Mouse (Mus musculus) layer of hippocampus, adult 8-10 months (tissue): ENCODE measurements around the gene Card10. TPM values are rescaled to one million over a fixed set of nuclear protein-coding genes. Genes with fewer than 3 reads are reported as not detected.

Experiments
- DNase-seq, 2 experiments: peaks; one replicate each; pipeline ENCODE4 v3.0.0; 2022; ENCODE audit warnings: low spot score in 2 of 2
- total RNA-seq, 4 experiments: library from RNA; stranded (reverse); gene quantifications; 2 replicates each; pipeline ENCODE4 v1.2.4; 2022

The Card10 gene
- total RNA-seq, 4 experiments from 2014 or later: 6.6 to 8.2 (median 6.9) TPM

- DNase-seq: no peak
Observed at GRCm38 (mm10) chr15:78772856-78773255, 30.0 kb downstream of the Card10 start.

DNA sequence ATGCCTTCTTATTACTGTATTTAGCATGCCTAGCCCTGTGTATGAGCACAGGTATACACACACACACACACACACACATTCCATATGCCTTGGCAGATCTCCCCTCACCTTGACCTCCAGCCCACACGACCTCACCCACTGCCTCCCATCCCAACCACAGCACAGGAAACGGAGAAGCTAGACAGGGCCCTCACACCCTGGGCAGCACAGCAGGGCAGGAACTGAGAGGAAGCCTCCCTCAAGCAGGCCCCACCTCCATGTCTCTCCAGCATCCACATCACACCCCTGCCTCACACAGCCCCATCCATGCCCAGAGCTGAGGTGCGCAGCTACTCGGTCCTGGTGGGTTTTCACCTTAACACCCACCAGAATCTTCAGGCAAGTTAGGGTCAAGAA lies 30.5 kb downstream of the Card10 start:
- no peak for DNase-seq

DNA sequence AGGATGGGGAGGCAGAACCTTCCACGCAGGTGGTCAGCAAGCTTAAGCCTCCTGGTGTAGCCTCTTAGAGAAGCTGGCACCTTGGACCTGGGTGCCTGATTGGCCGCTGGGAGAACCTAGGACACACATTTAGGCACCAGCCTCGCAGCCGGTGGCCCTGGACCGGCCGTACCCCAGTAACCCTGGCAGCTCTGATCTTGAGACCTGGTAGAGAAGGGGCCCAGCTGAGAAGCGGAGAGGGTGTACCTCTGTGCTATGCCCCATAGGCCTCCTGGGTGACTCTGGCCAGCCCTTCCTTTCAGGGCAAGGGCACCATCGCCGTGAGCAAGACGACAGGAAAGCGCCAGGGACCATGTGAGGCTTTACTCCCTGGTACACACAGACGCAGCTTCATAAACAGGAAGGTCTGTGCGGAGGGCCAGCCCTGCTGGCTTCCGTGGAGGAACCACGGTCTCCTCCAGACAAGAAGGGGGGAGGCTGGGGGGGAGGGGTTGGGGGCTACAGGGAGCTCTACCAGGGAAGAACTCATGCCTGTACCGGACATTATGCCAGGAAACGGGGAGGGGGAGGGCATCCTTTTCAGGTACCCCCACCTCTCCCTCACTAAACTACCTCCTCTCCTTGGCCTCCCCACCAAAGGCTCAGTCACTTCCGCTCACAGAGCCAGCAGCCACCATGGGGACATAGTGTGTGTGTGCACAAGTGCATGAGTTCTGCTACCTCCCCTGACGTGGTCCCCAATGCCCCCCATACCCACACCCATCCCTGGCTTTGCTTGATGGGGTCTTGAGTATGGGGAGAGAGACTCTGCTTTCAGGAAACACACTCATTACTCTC lies 31.1 kb downstream of the Card10 start:
- DNase-seq: no peak

DNA sequence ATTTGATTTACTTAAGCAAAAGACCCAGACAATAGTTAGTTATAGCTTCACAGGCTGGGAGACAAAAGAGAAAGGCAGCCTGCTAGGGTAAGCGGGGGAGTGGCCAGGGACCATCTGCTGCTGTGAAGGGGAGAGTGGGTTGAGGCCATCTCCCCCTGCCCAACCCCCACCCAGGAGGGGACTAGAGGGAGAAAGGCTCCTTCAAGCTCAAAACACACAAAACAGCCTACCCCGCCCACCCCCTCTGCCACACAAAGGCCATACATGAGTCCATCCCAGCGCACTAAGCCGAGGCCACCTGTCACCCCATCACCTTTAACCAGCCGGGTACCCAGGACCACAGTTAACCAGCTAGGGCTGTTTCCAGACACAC lies 31.9 kb downstream of the Card10 start:
- no peak for DNase-seq

DNA sequence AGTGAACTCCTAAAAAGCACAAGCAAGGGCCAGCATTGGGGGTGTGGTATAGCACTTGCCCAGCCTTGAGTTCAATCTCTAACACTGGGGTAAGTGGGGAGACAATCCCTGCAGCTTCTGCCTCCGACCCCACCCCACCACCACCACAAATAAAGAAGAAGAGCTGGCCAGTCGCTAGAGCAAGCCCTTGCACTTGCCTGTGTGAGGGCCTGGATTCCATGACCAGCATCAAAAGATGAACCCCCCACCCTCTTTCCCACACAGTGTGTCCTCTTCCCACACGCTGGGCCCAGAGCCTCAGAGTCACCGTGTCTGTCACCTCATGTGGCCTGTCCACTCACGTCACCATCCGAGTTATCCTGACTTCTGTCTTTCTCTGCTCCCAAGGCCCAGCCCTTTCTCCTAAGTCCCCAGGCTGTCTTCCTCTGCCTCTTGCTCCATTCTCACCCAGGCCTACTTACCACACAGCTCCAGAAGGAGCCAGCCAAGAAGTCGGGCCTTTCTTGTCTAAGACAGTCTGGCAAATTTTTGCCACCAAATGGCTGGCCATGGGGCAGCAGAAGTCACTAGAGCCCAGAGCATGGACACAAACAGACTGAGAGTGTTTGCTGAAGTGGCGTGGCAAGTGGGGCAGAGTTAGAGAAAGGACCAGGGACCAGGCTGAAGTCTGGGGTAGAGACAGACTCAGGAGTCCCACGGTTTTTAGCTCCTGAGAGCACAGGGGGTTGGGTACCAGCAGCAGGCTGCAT lies 32.4 kb downstream of the Card10 start:
- DNase-seq: no peak

DNA sequence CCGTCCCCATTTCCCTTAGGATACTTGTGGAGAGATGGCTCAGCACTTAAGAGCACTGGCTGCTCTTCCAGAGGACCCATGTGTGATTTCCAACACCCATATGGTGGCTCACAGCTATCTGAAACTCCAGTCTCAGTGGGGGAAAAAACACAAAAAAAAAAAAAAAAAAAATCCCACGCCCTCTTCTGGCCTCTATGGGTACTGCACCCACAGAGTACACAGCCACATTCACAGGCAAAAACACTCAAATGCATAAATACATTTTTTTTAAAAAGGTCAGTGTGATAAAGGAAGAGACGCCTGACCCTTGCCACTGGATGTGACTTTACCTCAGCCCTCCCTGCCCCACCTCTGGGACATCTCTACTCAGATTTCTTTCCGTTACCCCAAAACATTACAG lies 33.8 kb downstream of the Card10 start:
- DNase-seq: no peak

DNA sequence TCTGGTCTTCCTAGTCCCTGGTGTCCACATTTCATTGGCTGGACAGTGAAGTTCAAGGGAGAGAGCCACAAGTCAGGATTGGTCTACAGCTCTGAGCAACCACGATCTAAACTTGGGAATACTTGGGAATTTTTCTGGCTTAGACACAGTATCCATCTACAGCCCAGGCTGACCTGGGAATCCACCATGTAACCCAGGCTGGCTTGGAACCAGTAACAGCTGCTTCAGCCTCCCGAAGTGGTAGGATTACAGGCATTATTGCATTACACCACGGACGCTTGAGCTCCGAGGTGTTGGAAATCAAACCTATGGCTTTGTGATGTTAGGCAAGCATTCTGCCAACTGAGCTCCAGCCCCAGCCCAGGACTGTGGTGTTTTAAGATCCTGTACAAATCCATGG lies 39.1 kb downstream of the Card10 start:
- DNase-seq: no peak

- no peak for DNase-seq
Observed at GRCm38 (mm10) chr15:78763210-78763609, 39.6 kb downstream of the Card10 start.

DNA sequence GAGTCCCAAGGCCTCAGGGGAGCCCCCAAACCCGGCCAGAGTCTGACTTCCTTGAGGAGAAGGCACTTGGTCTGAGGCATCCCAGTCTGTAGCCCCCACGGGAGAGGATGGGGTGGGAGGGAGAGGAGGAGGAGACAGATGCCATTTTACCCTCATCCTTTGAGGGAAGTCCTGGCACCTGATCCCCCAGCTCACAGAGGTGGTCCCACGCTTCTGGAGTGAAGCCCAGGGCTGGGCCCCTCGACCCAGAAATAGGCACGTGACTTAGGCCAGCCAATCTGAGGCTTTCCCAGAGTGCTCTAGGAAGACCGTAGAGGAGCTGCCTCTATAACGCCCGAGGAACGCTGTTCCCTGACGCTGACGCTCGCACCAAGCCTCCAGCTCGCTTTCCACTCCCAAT lies 41.7 kb downstream of the Card10 start:
- no peak for DNase-seq

DNA sequence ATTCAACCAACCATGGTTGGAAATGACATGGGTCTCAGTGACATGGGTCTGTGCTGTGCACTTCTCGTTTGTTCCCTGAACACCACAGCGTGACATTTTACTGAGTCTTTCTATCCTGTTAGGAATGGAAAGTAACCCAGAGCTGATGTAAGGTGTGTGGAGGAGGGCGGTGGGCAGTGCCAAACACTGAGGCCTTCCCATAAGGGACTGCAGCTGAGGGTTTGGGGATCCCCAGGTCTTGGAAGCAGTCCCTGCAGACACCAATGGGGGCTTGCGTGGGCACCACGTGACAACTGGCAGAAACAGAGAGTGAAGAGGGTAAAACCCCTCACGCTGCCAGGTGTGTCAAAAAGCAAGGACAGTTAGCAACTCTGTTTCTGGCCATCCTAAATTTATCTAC lies 44.7 kb downstream of the Card10 start:
- DNase-seq: no peak

GRCm38 (mm10) chr15:78755966-78756725 lies 46.7 kb downstream of the Card10 start:
- no peak for DNase-seq

DNA sequence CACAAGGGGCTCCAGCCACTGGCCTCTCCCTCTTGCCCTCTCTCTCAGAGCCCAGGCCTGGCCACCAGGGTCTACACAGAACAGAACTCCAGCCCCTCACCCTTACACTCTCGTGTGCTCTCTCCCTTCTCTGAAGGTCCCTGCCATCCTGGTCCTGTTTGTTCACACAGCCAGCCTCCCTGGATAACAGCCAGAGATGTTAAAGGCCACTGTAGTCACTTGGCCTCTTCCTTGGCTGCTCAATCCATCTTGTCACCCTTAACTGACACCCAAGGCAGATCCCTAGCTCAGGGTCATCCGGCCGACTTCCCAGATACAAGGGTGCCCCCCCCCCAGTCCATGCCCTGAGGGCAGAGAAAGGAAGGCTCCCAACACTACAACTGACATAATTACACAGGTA lies 47.6 kb downstream of the Card10 start:
- DNase-seq: no peak

- no peak for DNase-seq
Observed at GRCm38 (mm10) chr15:78754144-78754543, 48.7 kb downstream of the Card10 start.

DNA sequence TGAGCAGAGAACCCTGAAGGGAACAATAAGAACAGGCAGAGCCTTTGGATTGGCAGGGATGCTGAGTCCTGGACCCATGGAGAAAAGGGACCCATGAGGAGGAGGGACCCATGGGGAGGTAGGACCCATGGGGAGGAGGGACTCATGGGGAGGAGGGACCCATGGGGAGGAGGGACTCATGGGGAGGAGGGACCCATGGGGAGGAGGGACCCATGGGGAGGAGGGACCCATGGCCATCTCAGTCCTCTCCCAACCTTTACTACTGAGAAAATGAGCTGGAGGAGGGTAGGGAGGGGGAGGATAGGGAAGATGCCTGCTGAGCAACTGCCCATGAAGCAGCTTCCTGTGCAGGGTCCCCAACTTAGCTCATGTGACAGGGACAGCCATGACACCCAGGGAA lies 49.9 kb downstream of the Card10 start:
- DNase-seq: no peak

DNA sequence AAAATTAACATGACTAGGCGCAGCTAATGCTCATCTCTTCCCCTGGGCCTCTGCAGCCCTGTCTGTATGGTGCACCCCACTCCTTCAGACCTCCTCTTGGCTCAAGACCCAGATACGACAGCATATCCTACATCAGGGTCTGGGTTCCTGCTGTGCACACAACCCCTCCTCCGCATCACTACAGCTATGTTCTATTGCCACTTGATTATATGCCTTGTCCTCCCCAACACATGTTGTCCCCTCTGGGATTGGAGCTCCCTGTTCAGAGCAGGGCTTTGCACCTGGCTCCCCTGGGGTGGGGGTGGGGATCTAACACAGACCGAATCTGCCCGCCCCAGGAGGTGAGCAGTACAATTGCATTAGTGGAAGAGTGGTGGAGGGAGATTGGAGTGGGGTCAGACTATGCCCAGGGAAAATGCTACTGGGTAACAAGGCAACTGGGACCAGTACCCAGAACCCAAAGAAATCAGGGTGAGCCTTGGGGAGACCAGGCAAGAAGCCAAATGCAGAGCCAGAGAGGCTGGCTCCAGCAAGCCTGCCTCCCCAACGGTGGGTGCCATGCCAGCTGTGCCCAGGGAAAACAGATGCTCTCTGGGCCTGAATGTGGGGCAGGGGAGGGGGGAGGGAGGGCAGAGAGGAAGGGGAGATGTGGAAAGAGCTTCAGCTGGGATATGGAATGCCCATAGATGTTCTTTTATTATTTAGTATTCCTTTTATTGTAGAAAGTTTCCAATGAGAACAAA lies 52.1 kb downstream of the Card10 start:
- no peak for DNase-seq

DNA sequence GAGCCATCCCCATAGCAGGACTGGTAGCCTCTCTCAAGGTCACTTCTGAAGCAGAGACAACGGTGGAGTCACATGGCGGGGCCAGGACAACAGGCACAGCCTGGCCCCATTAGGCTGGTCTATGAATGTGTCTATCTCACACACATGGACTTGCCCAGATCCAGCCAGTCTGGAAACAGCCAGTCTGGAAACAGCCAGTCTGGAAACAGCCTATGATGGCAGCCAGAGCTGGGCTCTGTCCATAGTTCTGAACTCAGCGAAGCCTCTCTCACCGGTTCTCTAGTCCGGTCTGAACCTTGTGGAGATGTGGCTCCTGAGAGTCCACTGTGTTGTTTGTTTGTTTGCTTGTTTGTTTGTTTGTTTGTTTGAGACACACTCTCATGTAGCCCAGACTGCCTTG lies 53.0 kb downstream of the Card10 start:
- DNase-seq: no peak

DNA sequence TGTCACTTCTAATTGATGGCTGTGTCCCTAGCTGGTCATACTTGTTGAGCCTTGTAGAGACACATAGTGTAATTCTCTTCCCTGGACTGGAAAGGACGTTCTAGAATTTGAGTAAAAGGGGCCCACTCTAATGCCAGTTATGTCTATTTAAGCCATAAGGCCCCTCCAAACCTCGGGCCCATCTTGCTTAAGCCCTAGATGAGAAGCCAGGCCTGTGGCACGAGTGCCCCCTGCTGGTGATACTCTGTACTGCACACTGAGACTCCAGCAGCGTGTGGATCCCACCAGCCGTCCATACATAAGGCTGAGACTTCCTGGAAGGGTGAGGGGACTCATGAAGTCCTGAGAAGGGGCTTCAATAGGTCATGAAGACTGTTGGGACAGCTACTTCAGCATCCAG lies 58.6 kb downstream of the Card10 start:
- peak; percentile 58 to 93 for DNase-seq

DNA sequence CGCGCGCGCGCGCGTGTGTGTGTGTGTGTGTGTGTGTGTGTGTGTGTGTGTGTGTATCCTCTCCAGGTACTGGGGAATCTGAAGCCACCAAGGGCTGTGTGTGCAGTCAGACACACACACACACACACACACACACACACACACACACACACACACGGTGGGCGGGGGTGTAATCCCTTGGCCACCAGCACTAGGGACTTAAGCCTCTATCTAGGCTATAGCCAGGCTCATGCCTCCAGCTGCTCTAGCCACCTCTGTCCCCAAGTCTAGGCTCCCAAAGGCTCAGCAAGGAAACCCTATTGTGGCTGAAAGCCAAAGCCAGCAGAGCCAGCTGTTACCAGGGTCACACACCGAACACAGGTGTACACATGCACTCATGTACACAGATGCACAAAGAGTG lies 60.0 kb downstream of the Card10 start:
- no peak for DNase-seq

DNA sequence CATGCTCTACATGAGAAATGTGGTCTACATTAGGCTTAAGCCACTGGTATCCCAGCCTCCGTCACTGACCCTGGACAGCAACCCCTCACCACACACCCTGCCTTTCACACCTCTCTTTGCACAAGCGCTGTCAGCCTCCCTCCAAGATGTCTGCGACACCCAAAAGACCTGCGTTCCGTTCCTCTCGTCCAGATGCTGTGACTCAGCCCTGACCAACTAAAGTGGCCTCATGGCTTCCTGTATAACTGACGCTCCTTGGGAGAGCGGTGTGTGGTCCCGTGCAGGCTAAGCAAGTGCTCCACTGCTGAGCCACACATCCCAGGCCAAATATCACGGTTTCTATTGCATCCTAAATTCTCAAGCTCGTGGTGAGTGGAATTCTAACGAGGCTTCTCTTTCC lies 62.2 kb downstream of the Card10 start:
- DNase-seq: no peak

GRCm38 (mm10) chr15:78737146-78737545 lies 65.7 kb downstream of the Card10 start:
- DNase-seq: no peak

DNA sequence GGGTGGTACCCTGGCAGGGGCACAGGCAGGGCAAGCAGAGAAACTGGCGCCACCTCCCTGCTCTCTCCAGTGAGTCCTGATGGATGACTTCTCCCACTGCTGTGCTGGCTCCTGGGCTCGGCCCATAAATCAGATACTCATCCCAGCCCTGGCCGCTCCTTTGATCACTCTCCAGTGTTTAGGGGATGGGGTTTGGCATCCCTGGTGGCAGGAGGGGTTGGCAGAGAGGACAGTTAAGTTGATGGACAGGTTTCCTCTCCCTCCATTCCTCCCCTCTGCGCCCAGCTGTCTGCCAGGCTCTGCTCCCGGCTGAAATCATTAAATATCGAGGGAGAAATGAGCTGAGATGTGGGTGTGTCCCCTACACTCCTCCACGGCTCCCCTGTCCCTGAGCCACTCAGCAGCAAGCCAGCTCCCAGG lies 66.2 kb downstream of the Card10 start:
- DNase-seq: no peak
